Mouse (Mus musculus): ENCODE measurements around the gene Nccrp1.

GRCm38 (mm10) chr7:28562951-28563350 is 15.9 kb upstream of the Nccrp1 start:
- TF ChIP-seq CTCF (IDR thresholded peaks at IDR 0.05; ENCODE audit: insufficient read depth, low read depth, low read length), result no peak
- TF ChIP-seq POLR2A (IDR thresholded peaks at IDR 0.05; ENCODE audit: insufficient read depth, low read depth, low read length), result no peak
